In the genomic region with DNA sequence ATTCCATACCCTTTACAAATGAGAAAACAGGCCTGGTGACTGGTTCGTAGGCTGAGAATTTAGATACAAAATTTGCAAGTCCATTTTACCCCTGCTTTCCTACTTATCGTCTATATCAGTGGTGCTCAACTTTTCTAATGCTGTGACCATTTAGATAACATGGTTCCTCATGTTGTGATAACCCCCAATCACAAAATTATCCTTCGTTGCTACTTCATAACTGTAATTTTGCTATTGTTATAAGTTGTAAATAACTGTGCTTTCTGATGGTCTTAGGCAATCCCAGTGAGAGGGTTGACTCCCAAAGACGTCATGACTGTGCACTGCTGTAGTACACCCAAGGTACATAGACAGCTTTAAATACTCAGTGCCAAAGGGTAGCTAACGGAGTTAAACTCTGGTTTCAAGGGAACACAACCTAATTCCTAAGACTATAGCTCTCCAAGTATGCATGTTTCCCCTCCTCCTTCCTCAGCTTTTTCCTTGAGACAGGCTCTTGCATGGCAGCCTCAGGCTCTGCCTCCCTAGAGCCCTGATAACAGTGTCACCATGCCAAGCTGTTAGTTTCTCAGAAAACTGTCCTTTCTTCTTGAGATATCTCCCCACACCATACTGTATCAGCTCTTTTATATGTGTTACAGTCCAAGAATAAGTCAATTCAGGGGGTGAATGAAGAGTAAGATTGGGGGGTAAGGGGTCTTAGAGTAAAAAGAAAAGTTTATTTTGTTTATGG, we compare ENCODE assay signal across 9 mouse cellular contexts. TPM values are rescaled to one million over a fixed set of nuclear protein-coding genes. Genes with fewer than 3 reads are reported as not detected.
DNase-seq lines count a peak whose midpoint lies in the region; ATAC-seq and TF ChIP-seq lines count a peak whose summit lies in the region.
"Had no signal": no experiment of that assay in that cellular context is flagged by ENCODE, and none has a peak within 500 bp of the region (broad histone marks: within the 10 kb centered on the region; RNA-seq: fewer than 3 reads in every experiment).

No protein-coding gene starts in this region.

- H3K9ac ChIP-seq in neural tube, embryonic 11.5 days (ENCODE audit: low read length): no peak overlapping the region; the same call in 1 of the 2 replicates
- H3K9ac ChIP-seq in forebrain, embryonic 15.5 days (replicated peaks): peak overlapping the region; percentile 85
- peak overlapping the region; percentile 77 for H3K9ac ChIP-seq in liver, embryonic 14.5 days (replicated peaks)

- no peaks in the 10 kb centered on the region for H3K9me3 ChIP-seq in neural tube, embryonic 11.5 days (ENCODE audit: control insufficient read depth, low read length)
- no peaks in the 10 kb centered on the region for H3K9me3 ChIP-seq in forebrain, embryonic 15.5 days
- no peaks in the 10 kb centered on the region for H3K9me3 ChIP-seq in liver, embryonic 14.5 days (ENCODE audit: control insufficient read depth, low read length)

- peak overlapping the region; percentile 89; the same call in 1 of the 2 replicates for H3K4me3 ChIP-seq in neural tube, embryonic 11.5 days (ENCODE audit: low read depth, low read length)
- H3K4me3 ChIP-seq in forebrain, embryonic 15.5 days: peak overlapping the region; percentile 73
- H3K4me3 ChIP-seq in liver, embryonic 14.5 days (ENCODE audit: insufficient read depth in 1 of 2, low read depth in 2 of 2, low read length in 2 of 2): peak overlapping the region; percentile 96 to 99

- no peak for DNase-seq in neural tube, embryonic 11.5 days (ENCODE audit: low spot score)
- DNase-seq in neural tube, embryonic 10.5 days (ENCODE audit: extremely low spot score, low spot score): no peak
- DNase-seq in liver, embryonic 14.5 days (ENCODE audit: low read depth in 3 of 3, low spot score in 3 of 3): peak in 1 of 3 experiments; percentile 44
- no peak for DNase-seq in testis, postnatal 10 days (ENCODE audit: low spot score)
- no peak for DNase-seq in gastrocnemius, postnatal 25 days
- no peak for DNase-seq in urinary bladder, adult 18-20 months (ENCODE audit: low spot score in 2 of 2)
- DNase-seq: kidney, adult 11 months; retina, postnatal 1 day had no signal

- no peaks in the 10 kb centered on the region for H3K27me3 ChIP-seq in neural tube, embryonic 11.5 days (ENCODE audit: control insufficient read depth, insufficient read depth, low read length)
- H3K27me3 ChIP-seq in forebrain, embryonic 15.5 days: no peaks in the 10 kb centered on the region
- no peaks in the 10 kb centered on the region for H3K27me3 ChIP-seq in liver, embryonic 14.5 days (ENCODE audit: control insufficient read depth, insufficient read depth, low read length)

- peaks cover 3% of the 10 kb centered on the region for H3K36me3 ChIP-seq in neural tube, embryonic 11.5 days (ENCODE audit: control insufficient read depth, insufficient read depth, low read length)
- H3K36me3 ChIP-seq in forebrain, embryonic 15.5 days: peaks cover 25% of the 10 kb centered on the region
- H3K36me3 ChIP-seq in liver, embryonic 14.5 days (replicated peaks; ENCODE audit: control insufficient read depth, insufficient read depth, low read depth): peaks cover 21% of the 10 kb centered on the region

- whole genome bisulfite sequencing in neural tube, embryonic 11.5 days: 85% methylated on average over 5 of the region's 5 CpGs
- 86% methylated on average over 5 of the region's 5 CpGs for WGBS in forebrain, embryonic 15.5 days
- 25% methylated on average over 5 of the region's 5 CpGs for WGBS in liver, embryonic 14.5 days (ENCODE audit: insufficient replicate concordance)

- peaks cover 15% of the 10 kb centered on the region for H3K4me1 ChIP-seq in neural tube, embryonic 11.5 days (ENCODE audit: control insufficient read depth, insufficient read depth, low read length)
- H3K4me1 ChIP-seq in forebrain, embryonic 15.5 days: peaks cover 35% of the 10 kb centered on the region
- H3K4me1 ChIP-seq in liver, embryonic 14.5 days (replicated peaks; ENCODE audit: control insufficient read depth in 2 of 2, insufficient read depth in 2 of 2, low read length in 1 of 2): peaks cover 11 to 17% of the 10 kb centered on the region in 2 experiments

- TF ChIP-seq CTCF in liver, embryonic 14.5 days (IDR thresholded peaks at IDR 0.05; ENCODE audit: low read depth): no peak

- no peak for ATAC-seq in neural tube, embryonic 11.5 days (ENCODE audit: insufficient read depth, low FRiP score, low TSS enrichment)
- no peak for ATAC-seq in forebrain, embryonic 15.5 days (replicated peaks)
- ATAC-seq in liver, embryonic 14.5 days (ENCODE audit: insufficient read depth): no peak

- no peak for TF ChIP-seq EP300 in liver, embryonic 14.5 days (IDR thresholded peaks at IDR 0.05; ENCODE audit: low read depth)

- H3K27ac ChIP-seq in neural tube, embryonic 11.5 days (ENCODE audit: low read depth, low read length): no peak overlapping the region
- no peak overlapping the region for H3K27ac ChIP-seq in forebrain, embryonic 15.5 days (replicated peaks)
- H3K27ac ChIP-seq in liver, embryonic 14.5 days: no peak overlapping the region

- H3K4me2 ChIP-seq in neural tube, embryonic 11.5 days (ENCODE audit: low read depth): peak overlapping the region; percentile 100
- H3K4me2 ChIP-seq in forebrain, embryonic 15.5 days (replicated peaks): peak overlapping the region; percentile 97
- peak overlapping the region; percentile 99 for H3K4me2 ChIP-seq in liver, embryonic 14.5 days (ENCODE audit: low read depth)

RNA-seq across cellular contexts. Expression of a gene that starts 1.9 kb away (rescaled TPM):
- 33.1 and 33.4 TPM in 2 replicates for polyA plus RNA-seq in neural tube, embryonic 11.5 days (2014; fragmentation: Nextera tagmentation; extraction: Ambion mirVana)
- polyA plus RNA-seq in forebrain, embryonic 15.5 days (2015; fragmentation: Nextera tagmentation; extraction: Ambion mirVana): 42.6 and 42.7 TPM in 2 replicates
- polyA plus RNA-seq in liver, embryonic 14.5 days (2012; rRNA removed): 9.3 and 11.4 TPM in 2 replicates
- 14.0 and 16.1 TPM in 2 replicates for polyA plus RNA-seq in liver, embryonic 14.5 days (2014; fragmentation: Nextera tagmentation; extraction: Ambion mirVana)
- 10 to 100 TPM; 12.8 to 18.0 TPM for total RNA-seq in gastrocnemius, postnatal 25 days (2021)

RNA-seq across cellular contexts. Expression of a gene that starts 2.0 kb away (rescaled TPM):
- polyA plus RNA-seq in neural tube, embryonic 11.5 days (2014; fragmentation: Nextera tagmentation; extraction: Ambion mirVana): 103 and 115 TPM in 2 replicates
- polyA plus RNA-seq in forebrain, embryonic 15.5 days (2015; fragmentation: Nextera tagmentation; extraction: Ambion mirVana): 74.3 and 78.5 TPM in 2 replicates
- polyA plus RNA-seq in liver, embryonic 14.5 days (2012; rRNA removed): 15.0 and 25.7 TPM in 2 replicates
- polyA plus RNA-seq in liver, embryonic 14.5 days (2014; fragmentation: Nextera tagmentation; extraction: Ambion mirVana): 33.6 and 34.8 TPM in 2 replicates
- total RNA-seq in gastrocnemius, postnatal 25 days (2021): 10 to 100 TPM; 21.5 TPM

RNA-seq across cellular contexts. Expression of a gene that starts 42.7 kb away (rescaled TPM):
- polyA plus RNA-seq in neural tube, embryonic 11.5 days (2014; fragmentation: Nextera tagmentation; extraction: Ambion mirVana): 25.0 and 28.6 TPM in 2 replicates
- 8.4 and 8.5 TPM in 2 replicates for polyA plus RNA-seq in forebrain, embryonic 15.5 days (2015; fragmentation: Nextera tagmentation; extraction: Ambion mirVana)
- polyA plus RNA-seq in liver, embryonic 14.5 days (2012; rRNA removed): 2.6 and 3.5 TPM in 2 replicates
- polyA plus RNA-seq in liver, embryonic 14.5 days (2014; fragmentation: Nextera tagmentation; extraction: Ambion mirVana): 6.6 and 6.8 TPM in 2 replicates
- 1 to 10 TPM; 7.9 to 8.0 TPM for total RNA-seq in gastrocnemius, postnatal 25 days (2021)
